Mouse (Mus musculus) lung, embryonic 16.5 days (tissue): ENCODE measurements around the gene Ttc28. TPM values are rescaled to one million over a fixed set of nuclear protein-coding genes. Genes with fewer than 3 reads are reported as not detected.

Experiments used
- ATAC-seq: fragments of 200-750 bp; cut with Nextera tagmentation; 2 replicates; pipeline ENCODE4 v1.8.0; 2017; ENCODE audit warnings: low read depth, mild to moderate bottlenecking, moderate library complexity
- H3K27ac ChIP-seq: fragments of 300-500 bp; sonication (generic); 2 replicates; pipeline ENCODE4 v1.5.1; 2014; ENCODE audit warnings: mild to moderate bottlenecking, control low read depth, low read length
- H3K27me3 ChIP-seq: fragments of 300-500 bp; sonication (generic); 2 replicates; pipeline ENCODE4 v1.6.1; 2014; ENCODE audit warnings: low read depth, low read length, mixed read lengths; ENCODE audit not compliant: control insufficient read depth, insufficient read depth
- H3K36me3 ChIP-seq: fragments of 300-500 bp; sonication (generic); 2 replicates; pipeline ENCODE4 v1.6.1; 2014; ENCODE audit warnings: low read length; ENCODE audit not compliant: control insufficient read depth, insufficient read depth
- H3K4me1 ChIP-seq: fragments of 300-500 bp; sonication (generic); replicated peaks from 2 replicates; pipeline ENCODE4 v1.6.1; 2014; ENCODE audit warnings: low read length, mixed read lengths; ENCODE audit not compliant: control insufficient read depth, insufficient read depth
- H3K4me2 ChIP-seq: fragments of 300-500 bp; sonication (generic); 2 replicates; pipeline ENCODE4 v1.6.1; 2014; ENCODE audit warnings: low read depth, low read length, control low read depth
- H3K4me3 ChIP-seq: fragments of 300-500 bp; sonication (generic); 2 replicates; pipeline ENCODE4 v1.5.1; 2014; ENCODE audit warnings: mild to moderate bottlenecking, low read length, control low read depth
- H3K9ac ChIP-seq: fragments of 300-500 bp; sonication (generic); 2 replicates; pipeline ENCODE4 v1.6.1; 2014; ENCODE audit warnings: low read length, control low read depth
- H3K9me3 ChIP-seq: fragments of 300-500 bp; sonication (generic); 2 replicates; pipeline ENCODE4 v1.6.1; 2016; ENCODE audit warnings: low read length; ENCODE audit not compliant: control insufficient read depth
- WGBS: fragments of 180-500 bp; shearing (Covaris S2); extraction: QIAGEN DNeasy Blood & Tissue Kit; methylation state at CpG from one replicate; pipeline ENCODE4 v1.1.7; 2014; 5-methylcytosine and 5-hydroxymethylcytosine counted together
- polyA plus RNA-seq: library from polyadenylated mRNA; unstranded; fragments of >200 nt; fragmentation: Nextera tagmentation; extraction: Ambion mirVana; gene quantifications from 2 replicates; pipeline ENCODE4 v1.2.1, GENCODE M21; 2015

Gene Ttc28
- polyA plus RNA-seq, 1 experiment from 2014 or later: 8.4 TPM

GRCm38 (mm10) chr5:111124620-111125200, 245.1 kb downstream of the Ttc28 start:
- Histone ChIP-seq H3K36me3 (no peaks in the 10 kb centered on the region), H3K27ac (no peak overlapping the region), H3K9me3 (no peaks in the 10 kb centered on the region), H3K4me1 (peaks cover 13% of the 10 kb centered on the region), H3K9ac (no peak overlapping the region), H3K27me3 (no peaks in the 10 kb centered on the region), H3K4me3 (no peak overlapping the region), H3K4me2 (no peak overlapping the region)
- no peak for ATAC-seq
- WGBS: 87% methylated on average over 7 of the region's 7 CpGs

- no peak overlapping the region for H3K4me3 ChIP-seq
- H3K4me2 ChIP-seq: no peak overlapping the region
- H3K27ac ChIP-seq: no peak overlapping the region
- WGBS: 75% methylated on average over 12 of the region's 12 CpGs
- H3K9me3 ChIP-seq: no peaks in the 10 kb centered on the region
- ATAC-seq: no peak
- peaks cover 13% of the 10 kb centered on the region for H3K4me1 ChIP-seq
- no peak overlapping the region for H3K9ac ChIP-seq
- no peaks in the 10 kb centered on the region for H3K27me3 ChIP-seq
- H3K36me3 ChIP-seq: no peaks in the 10 kb centered on the region
Observed at GRCm38 (mm10) chr5:111125746-111126145, 246.1 kb downstream of the Ttc28 start.

- Histone ChIP-seq H3K4me2 (no peak overlapping the region), H3K36me3 (no peaks in the 10 kb centered on the region), H3K4me1 (peaks cover 6% of the 10 kb centered on the region; the same call in 1 of the 2 replicates), H3K4me3 (no peak overlapping the region), H3K9ac (no peak overlapping the region), H3K9me3 (no peaks in the 10 kb centered on the region), H3K27ac (no peak overlapping the region; the same call in 1 of the 2 replicates), H3K27me3 (no peaks in the 10 kb centered on the region)
- no peak for ATAC-seq
- WGBS: 70% methylated on average over 5 of the region's 5 CpGs
Observed at GRCm38 (mm10) chr5:111127786-111128185, 248.2 kb downstream of the Ttc28 start.

- WGBS: 82% methylated on average over 8 of the region's 8 CpGs
- Histone ChIP-seq H3K9me3 (no peaks in the 10 kb centered on the region), H3K9ac (no peak overlapping the region), H3K27me3 (no peaks in the 10 kb centered on the region), H3K36me3 (no peaks in the 10 kb centered on the region), H3K4me1 (peaks cover 3% of the 10 kb centered on the region; the same call in 1 of the 2 replicates), H3K27ac (no peak overlapping the region), H3K4me3 (no peak overlapping the region), H3K4me2 (no peak overlapping the region)
- ATAC-seq: no peak
Observed at GRCm38 (mm10) chr5:111130121-111130520, 250.5 kb downstream of the Ttc28 start.

- Histone ChIP-seq H3K36me3 (no peaks in the 10 kb centered on the region), H3K9ac (no peak overlapping the region), H3K9me3 (no peaks in the 10 kb centered on the region), H3K4me1 (peaks cover 3% of the 10 kb centered on the region; the same call in 1 of the 2 replicates), H3K4me3 (no peak overlapping the region), H3K27me3 (no peaks in the 10 kb centered on the region), H3K27ac (no peak overlapping the region), H3K4me2 (no peak overlapping the region)
- 94% methylated on average over 18 of the region's 18 CpGs for WGBS
- ATAC-seq: no peak
Observed at GRCm38 (mm10) chr5:111131561-111131960, 252.0 kb downstream of the Ttc28 start.

- Histone ChIP-seq H3K9ac (no peak overlapping the region), H3K27ac (no peak overlapping the region), H3K4me3 (no peak overlapping the region), H3K4me2 (no peak overlapping the region), H3K9me3 (no peaks in the 10 kb centered on the region), H3K27me3 (no peaks in the 10 kb centered on the region), H3K4me1 (peaks cover 3% of the 10 kb centered on the region; the same call in 1 of the 2 replicates), H3K36me3 (no peaks in the 10 kb centered on the region)
- WGBS: 84% methylated on average over 5 of the region's 5 CpGs
- no peak for ATAC-seq
Observed at GRCm38 (mm10) chr5:111133150-111133549, 253.5 kb downstream of the Ttc28 start.

- WGBS: 84% methylated on average over 7 of the region's 7 CpGs
- H3K27me3 ChIP-seq: no peaks in the 10 kb centered on the region
- no peaks in the 10 kb centered on the region for H3K9me3 ChIP-seq
- H3K4me2 ChIP-seq: no peak overlapping the region
- no peak overlapping the region for H3K9ac ChIP-seq
- H3K4me3 ChIP-seq: no peak overlapping the region
- peaks cover 7% of the 10 kb centered on the region for H3K4me1 ChIP-seq
- no peak overlapping the region for H3K27ac ChIP-seq
- no peaks in the 10 kb centered on the region for H3K36me3 ChIP-seq
- ATAC-seq: no peak
Observed at GRCm38 (mm10) chr5:111133754-111134153, 254.2 kb downstream of the Ttc28 start.

- H3K27ac ChIP-seq: no peak overlapping the region
- no peak for ATAC-seq
- WGBS: 69% methylated on average over 6 of the region's 6 CpGs
Observed at GRCm38 (mm10) chr5:111137283-111137682, 257.7 kb downstream of the Ttc28 start.

GRCm38 (mm10) chr5:111137742-111138141, 258.1 kb downstream of the Ttc28 start:
- Histone ChIP-seq H3K4me2 (no peak overlapping the region), H3K9ac (no peak overlapping the region), H3K27me3 (no peaks in the 10 kb centered on the region), H3K36me3 (no peaks in the 10 kb centered on the region), H3K4me3 (no peak overlapping the region), H3K4me1 (peaks cover 21% of the 10 kb centered on the region), H3K27ac (no peak overlapping the region), H3K9me3 (no peaks in the 10 kb centered on the region)
- no peak for ATAC-seq
- WGBS: 60% methylated on average over 13 of the region's 13 CpGs

More at GRCm38 (mm10) chr5:111137283-111137682, 257.7 kb downstream of the Ttc28 start:
- Histone ChIP-seq H3K9me3 (no peaks in the 10 kb centered on the region), H3K27me3 (no peaks in the 10 kb centered on the region), H3K4me1 (peaks cover 21% of the 10 kb centered on the region), H3K36me3 (no peaks in the 10 kb centered on the region), H3K9ac (no peak overlapping the region), H3K4me3 (no peak overlapping the region), H3K4me2 (no peak overlapping the region)
